Comparison of ENCODE assay signal across 8 mouse cellular contexts in the genomic region with DNA sequence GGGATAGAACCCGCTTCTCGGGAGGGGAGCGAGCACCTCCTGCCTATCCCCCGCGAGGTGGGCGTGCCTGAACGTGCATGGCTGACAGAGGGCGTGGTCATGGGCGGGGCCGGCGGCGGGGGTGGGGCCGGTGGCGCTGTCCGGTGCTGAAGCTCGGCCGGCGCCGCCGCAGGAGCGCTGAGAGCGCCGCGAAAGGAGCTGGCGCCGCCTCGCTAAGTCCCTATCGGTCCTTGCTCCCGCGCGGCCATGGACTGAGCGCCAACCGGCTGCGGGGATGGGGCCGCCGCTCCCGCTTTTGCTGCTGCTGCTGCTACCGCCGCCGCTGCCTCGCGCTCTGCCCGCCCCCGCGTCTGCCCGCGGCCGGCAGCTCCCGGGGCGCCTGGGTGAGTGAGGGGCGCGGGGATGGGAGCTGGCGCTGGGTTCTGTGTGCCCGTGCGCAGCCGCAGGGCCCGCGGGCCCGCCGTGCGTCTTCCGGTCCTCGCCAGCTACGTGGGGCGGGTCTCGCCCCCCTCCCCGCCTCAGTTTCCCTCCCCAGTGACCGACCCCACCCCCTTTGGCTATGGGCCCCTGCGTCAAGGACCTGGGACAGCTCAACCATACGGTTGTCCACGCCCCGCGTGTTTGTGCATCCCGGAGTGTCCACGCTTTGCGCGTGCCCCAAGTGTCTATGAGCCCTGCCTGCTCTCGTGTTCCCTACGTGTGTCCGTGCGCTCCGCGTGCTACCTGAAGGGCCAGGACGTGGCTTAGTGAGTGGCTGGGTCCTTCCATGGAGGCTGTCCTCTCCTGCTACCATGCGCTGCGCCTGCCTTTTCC. TPM values are rescaled to one million over a fixed set of nuclear protein-coding genes. Genes with fewer than 3 reads are reported as not detected.
DNase-seq lines count a peak whose midpoint lies in the region; ATAC-seq and TF ChIP-seq lines count a peak whose summit lies in the region.

A gene (plus strand): TSS at position 130 of the 813 bp plus-strand sequence.

- H3K4me2 ChIP-seq in forebrain, embryonic 12.5 days, result peak within 1 kb of the TSS; percentile 95
- H3K4me2 ChIP-seq in hindbrain, embryonic 12.5 days (replicated peaks), result peak within 1 kb of the TSS; percentile 95

- peak within 1 kb of the TSS; percentile 92 for H3K4me3 ChIP-seq in E14TG2a.4 (replicated peaks; ENCODE audit: low read length)
- peak within 1 kb of the TSS; percentile 74 for H3K4me3 ChIP-seq in forebrain, embryonic 12.5 days (replicated peaks)
- peak within 1 kb of the TSS; percentile 69 for H3K4me3 ChIP-seq in hindbrain, embryonic 12.5 days
- peak within 1 kb of the TSS; percentile 25 for H3K4me3 ChIP-seq in lung, adult 2 months (replicated peaks; ENCODE audit: extremely low read depth, low read depth, low read length)
- H3K4me3 ChIP-seq in olfactory bulb, adult 2 months (ENCODE audit: insufficient read depth, low read depth, low read length), result peak within 1 kb of the TSS; percentile 70

- no peak for TF ChIP-seq POLR2A in lung, adult 2 months (IDR thresholded peaks at IDR 0.05; ENCODE audit: borderline replicate concordance, extremely low read depth, low read depth, low read length)
- peak; percentile 28; the same call in 1 of the 2 replicates for TF ChIP-seq POLR2A in olfactory bulb, adult 2 months (IDR thresholded peaks at IDR 0.05; ENCODE audit: insufficient read depth, low read depth, low read length)

- WGBS in forebrain, embryonic 12.5 days, result under 1% methylated on average over 70 of the region's 86 CpGs
- WGBS in hindbrain, embryonic 12.5 days, result under 1% methylated on average over 84 of the region's 86 CpGs
- WGBS in lung, adult 2 months, result 3% methylated on average over 80 of the region's 86 CpGs
- WGBS in olfactory bulb, adult 2 months, result under 1% methylated on average over 85 of the region's 86 CpGs

- no peak for TF ChIP-seq CTCF in E14TG2a.4 (conservative IDR thresholded peaks at IDR 0.05; ENCODE audit: low read length)
- TF ChIP-seq CTCF in lung, adult 2 months (IDR thresholded peaks at IDR 0.05; ENCODE audit: insufficient read depth, low read length), result no peak
- TF ChIP-seq CTCF in olfactory bulb, adult 2 months (IDR thresholded peaks at IDR 0.05; ENCODE audit: insufficient read depth, low read depth, low read length), result no peak

- ATAC-seq in forebrain, embryonic 12.5 days (ENCODE audit: low FRiP score), result peak; percentile 94
- ATAC-seq in hindbrain, embryonic 12.5 days (ENCODE audit: low FRiP score), result peak; percentile 92

- peaks cover 45% of the 10 kb centered on the region for H3K27me3 ChIP-seq in E14TG2a.4 (ENCODE audit: insufficient read depth, low read length)
- peaks cover 29% of the 10 kb centered on the region for H3K27me3 ChIP-seq in forebrain, embryonic 12.5 days
- peaks cover 24% of the 10 kb centered on the region; the same call in 1 of the 2 replicates for H3K27me3 ChIP-seq in hindbrain, embryonic 12.5 days

- peak within 1 kb of the TSS; percentile 85 for H3K27ac ChIP-seq in forebrain, embryonic 12.5 days
- peak within 1 kb of the TSS; percentile 89 for H3K27ac ChIP-seq in hindbrain, embryonic 12.5 days
- H3K27ac ChIP-seq in olfactory bulb, adult 2 months (ENCODE audit: insufficient read depth, low read depth, low read length), result peak within 1 kb of the TSS; percentile 84

- peak; percentile 60 for DNase-seq in c-Kit-positive CD71-negative TER-119-negative erythroid progenitor cells, embryonic 14.5 days (ENCODE audit: low read depth)
- peak; percentile 27 for DNase-seq in layer of hippocampus, adult 9-10 months (ENCODE audit: low spot score)
- DNase-seq in lung, adult 2 months, result peak; percentile 28
- peak; percentile 73 for DNase-seq in thymus, postnatal 0 days (ENCODE audit: low spot score)

- H3K9me3 ChIP-seq in E14TG2a.4 (ENCODE audit: low read length), result no peaks in the 10 kb centered on the region
- no peaks in the 10 kb centered on the region for H3K9me3 ChIP-seq in forebrain, embryonic 12.5 days
- no peaks in the 10 kb centered on the region for H3K9me3 ChIP-seq in hindbrain, embryonic 12.5 days (replicated peaks)

- peaks cover 13% of the 10 kb centered on the region for H3K4me1 ChIP-seq in E14TG2a.4 (replicated peaks; ENCODE audit: low read depth, low read length)
- peaks cover 17% of the 10 kb centered on the region for H3K4me1 ChIP-seq in forebrain, embryonic 12.5 days
- H3K4me1 ChIP-seq in hindbrain, embryonic 12.5 days, result peaks cover 6% of the 10 kb centered on the region
- peaks cover 4% of the 10 kb centered on the region for H3K4me1 ChIP-seq in lung, adult 2 months (ENCODE audit: control insufficient read depth, insufficient read depth, low read length)
- H3K4me1 ChIP-seq in olfactory bulb, adult 2 months (ENCODE audit: control insufficient read depth, insufficient read depth, low read length), result peaks cover 23% of the 10 kb centered on the region

- H3K36me3 ChIP-seq in E14TG2a.4 (ENCODE audit: insufficient read depth, low read length), result no peaks in the 10 kb centered on the region
- no peaks in the 10 kb centered on the region for H3K36me3 ChIP-seq in forebrain, embryonic 12.5 days (replicated peaks)
- no peaks in the 10 kb centered on the region for H3K36me3 ChIP-seq in hindbrain, embryonic 12.5 days

- peak within 1 kb of the TSS; percentile 66 for H3K9ac ChIP-seq in forebrain, embryonic 12.5 days
- peak within 1 kb of the TSS; percentile 83 for H3K9ac ChIP-seq in hindbrain, embryonic 12.5 days

RNA-seq across cellular contexts. Expression of the gene that starts here (rescaled TPM):
- 7.8 and 8.8 TPM in 2 replicates for polyA plus RNA-seq in forebrain, embryonic 12.5 days (2016; fragmentation: Nextera tagmentation; extraction: Ambion mirVana)
- polyA plus RNA-seq in hindbrain, embryonic 12.5 days (2016; fragmentation: Nextera tagmentation; extraction: Ambion mirVana), result 6.2 and 7.5 TPM in 2 replicates
- 0.95 and 1.9 TPM in 2 replicates for polyA plus RNA-seq in lung, adult 2 months (2012; rRNA removed)
- not detected in 2 replicates for polyA plus RNA-seq in olfactory bulb, adult 2 months (2012; ENCODE audit: insufficient read depth, insufficient read length, low replicate concordance, missing spikeins)
- 0.14 and 0.17 TPM in 2 replicates for polyA plus RNA-seq in thymus, postnatal 0 days (2015; fragmentation: Nextera tagmentation; extraction: Ambion mirVana)

Comparison
In these comparisons a context has a peak if more than half of its experiments do, and no peak if none do; other contexts are left out.
1. Peak in every context shown above with its lines: DNase-seq, ATAC-seq, H3K4me3 ChIP-seq and H3K27ac ChIP-seq.
2. Peak in DNase-seq in thymus, postnatal 0 days; RNA of the gene not detected or under 1 TPM.
3. H3K4me3 ChIP-seq: peak in every context shown above with its lines; median percentile 92 in E14TG2a.4; 74 in forebrain, embryonic 12.5 days; 70 in olfactory bulb, adult 2 months; 69 in hindbrain, embryonic 12.5 days; 25 in lung, adult 2 months.